Mouse (Mus musculus): ENCODE results near the gene Hes7. TPM values are rescaled to one million over a fixed set of nuclear protein-coding genes. Genes with fewer than 3 reads are reported as not detected.

Hes7 gene
- total RNA-seq, 2 experiments from 2014 or later, result 0.15 TPM; not detected in 1

DNA sequence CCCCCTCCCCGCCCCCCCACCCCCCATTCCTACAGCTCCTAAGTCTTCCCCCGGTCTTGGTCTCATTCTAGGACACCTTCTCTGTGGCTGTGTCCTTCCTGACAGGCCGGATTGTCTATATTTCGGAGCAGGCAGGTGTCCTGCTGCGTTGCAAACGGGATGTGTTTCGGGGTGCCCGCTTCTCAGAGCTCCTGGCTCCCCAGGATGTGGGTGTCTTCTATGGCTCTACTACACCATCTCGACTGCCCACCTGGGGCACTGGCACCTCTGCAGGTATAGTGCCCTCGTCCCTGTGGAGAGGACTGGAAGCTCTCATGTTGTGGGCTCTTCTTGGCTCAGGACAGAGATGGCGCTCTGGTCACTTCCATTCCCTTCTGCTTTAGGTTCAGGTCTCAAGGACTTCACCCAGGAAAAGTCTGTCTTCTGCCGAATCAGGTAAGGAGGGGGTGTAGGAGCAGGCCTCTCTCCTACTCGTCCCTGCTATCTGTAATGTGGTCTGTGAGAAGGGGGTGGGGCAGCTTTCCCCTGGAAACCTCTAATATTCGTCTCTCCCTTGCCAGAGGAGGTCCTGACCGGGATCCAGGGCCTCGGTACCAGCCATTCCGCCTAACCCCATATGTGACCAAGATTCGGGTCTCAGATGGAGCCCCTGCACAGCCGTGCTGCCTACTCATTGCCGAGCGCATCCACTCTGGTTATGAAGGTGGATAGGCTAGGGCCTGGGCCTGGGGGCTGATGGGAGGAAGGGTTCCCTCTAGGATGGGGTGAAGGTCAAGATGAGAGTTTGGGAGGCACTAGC lies 18.4 kb upstream of the Hes7 start:
- peak in 1 of 2 experiments; percentile 9 for DNase-seq

DNA sequence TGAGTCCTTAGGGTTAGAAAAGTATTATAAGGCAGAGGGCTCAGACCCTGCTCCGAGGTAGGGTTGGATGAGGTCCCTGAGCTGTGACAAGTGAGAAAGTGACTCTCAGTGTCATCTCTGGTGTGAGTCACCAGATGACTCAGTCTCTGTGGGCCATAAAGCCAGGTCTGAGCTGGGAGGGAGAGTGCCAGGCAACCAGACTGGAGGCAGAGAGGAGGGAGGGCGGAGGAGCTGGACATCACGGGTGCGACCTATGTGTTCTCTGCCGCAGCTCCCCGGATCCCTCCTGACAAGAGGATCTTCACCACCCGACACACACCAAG lies 17.8 kb upstream of the Hes7 start:
- peak in 1 of 2 experiments; percentile 15 for DNase-seq

DNA sequence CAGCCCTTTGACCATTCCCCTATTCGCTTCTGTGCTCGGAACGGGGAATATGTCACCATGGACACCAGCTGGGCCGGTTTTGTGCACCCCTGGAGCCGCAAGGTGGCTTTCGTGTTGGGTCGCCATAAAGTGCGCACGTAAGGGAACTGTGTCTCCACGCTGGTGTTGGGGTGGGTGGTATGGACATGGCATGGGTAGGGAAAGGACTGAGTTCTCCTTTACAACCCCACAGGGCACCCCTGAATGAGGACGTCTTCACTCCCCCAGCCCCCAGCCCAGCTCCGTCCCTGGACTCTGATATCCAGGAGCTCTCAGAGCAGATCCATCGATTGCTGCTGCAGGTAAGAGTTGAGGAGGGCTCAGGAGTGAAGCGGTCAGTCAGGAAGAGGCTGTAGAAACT lies 17.1 kb upstream of the Hes7 start:
- peak in 1 of 2 experiments; percentile 13 for DNase-seq

DNA sequence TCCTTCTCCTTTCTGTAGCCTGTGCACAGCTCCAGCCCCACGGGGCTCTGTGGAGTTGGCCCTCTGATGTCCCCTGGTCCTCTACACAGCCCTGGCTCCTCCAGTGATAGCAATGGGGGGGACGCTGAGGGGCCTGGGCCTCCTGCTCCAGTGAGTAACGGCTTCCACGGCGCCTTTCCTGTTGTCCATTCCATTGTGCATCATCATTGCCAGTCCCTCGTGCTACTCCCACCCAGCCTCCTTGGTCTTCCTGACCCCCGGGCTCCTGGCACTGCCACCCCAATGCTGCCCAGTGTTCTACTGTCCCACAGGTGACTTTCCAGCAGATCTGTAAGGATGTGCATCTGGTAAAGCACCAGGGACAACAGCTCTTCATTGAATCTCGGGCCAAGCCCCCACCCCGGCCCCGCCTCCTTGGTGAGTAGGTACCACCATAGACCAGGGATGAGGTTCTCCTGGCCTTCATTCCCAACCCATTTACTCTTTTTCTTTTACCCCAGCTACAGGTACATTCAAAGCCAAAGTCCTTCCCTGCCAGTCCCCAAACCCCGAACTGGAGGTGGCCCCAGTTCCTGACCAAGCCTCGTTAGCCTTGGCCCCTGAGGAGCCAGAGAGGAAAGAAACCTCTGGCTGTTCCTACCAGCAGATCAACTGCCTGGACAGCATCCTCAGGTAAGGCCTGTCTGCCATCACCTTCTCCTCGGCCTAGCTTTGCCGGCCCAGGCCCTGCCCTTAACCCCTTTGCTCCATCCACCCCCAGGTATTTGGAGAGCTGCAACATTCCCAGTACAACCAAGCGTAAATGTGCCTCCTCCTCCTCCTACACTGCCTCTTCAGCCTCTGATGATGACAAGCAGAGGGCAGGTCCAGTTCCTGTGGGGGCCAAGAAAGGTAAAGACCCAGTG lies 16.4 kb upstream of the Hes7 start:
- DNase-seq, result peak in 1 of 2 experiments; percentile 10

DNA sequence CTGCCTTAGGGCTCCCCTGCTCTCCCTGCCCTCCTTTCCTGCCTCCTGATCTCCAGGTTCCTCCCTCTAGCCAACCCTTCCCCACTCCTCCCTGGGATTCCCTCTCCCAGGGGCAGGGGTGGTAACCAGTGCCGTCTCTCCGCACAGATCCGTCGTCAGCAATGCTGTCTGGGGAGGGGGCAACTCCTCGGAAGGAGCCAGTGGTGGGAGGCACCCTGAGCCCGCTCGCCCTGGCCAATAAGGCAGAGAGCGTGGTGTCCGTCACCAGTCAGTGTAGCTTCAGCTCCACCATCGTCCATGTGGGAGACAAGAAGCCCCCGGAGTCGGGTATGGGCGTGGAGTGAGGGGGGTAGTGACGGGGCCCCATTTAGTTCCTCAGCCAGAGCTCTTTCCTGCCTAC lies 15.7 kb upstream of the Hes7 start:
- DNase-seq, result peak in 1 of 2 experiments; percentile 10

DNA sequence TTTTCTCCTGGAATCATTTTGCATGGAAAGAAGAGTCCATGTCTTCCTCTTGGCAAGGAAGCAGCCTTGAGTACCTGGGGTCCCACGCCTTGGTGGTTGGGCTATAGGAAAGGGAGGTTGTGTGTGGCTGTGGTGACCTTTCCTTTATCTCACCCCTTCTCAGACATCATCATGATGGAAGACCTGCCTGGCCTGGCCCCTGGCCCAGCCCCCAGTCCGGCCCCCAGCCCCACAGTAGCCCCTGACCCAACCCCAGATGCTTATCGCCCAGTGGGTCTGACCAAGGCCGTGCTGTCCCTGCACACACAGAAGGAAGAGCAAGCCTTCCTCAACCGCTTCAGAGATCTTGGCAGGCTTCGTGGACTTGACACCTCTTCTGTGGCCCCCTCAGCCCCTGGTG lies 15.0 kb upstream of the Hes7 start:
- DNase-seq, result peak in 1 of 2 experiments; percentile 7

DNA sequence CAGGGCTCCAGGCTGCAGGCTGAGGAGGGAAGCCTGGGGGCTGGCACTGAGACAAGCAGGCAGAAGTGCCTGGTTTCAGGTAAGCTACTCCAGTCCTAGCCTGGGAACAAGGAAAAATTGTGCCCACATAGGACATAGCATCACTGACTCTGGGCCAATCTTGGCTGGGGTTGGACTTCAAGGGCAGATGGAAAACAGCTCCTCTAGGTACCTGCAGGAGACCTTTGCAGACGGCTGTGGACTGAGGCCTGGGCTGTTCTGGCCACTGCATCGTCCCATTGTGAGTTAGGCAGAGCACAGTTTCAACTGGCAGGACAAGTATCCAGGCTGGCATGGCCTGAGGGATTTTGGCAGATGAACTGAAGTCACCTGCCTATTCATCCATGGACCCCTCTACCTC lies 14.4 kb upstream of the Hes7 start:
- peak in 1 of 2 experiments; percentile 18 for DNase-seq

DNA sequence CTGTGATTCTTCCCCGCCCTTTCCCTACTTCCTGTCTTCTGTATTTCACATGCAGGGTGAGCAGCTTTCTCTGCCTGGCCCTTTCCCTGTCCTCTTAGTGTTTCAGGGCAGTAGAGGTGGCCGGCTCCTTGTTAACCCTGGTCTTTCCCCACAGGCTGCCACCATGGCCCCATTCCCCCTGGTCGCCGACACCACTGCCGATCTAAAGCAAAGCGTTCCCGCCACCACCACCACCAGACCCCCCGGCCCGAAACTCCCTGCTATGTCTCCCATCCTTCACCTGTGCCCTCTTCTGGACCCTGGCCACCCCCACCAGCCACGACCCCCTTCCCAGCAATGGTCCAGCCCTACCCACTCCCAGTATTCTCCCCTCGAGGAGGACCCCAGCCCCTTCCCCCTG lies 13.9 kb upstream of the Hes7 start:
- DNase-seq, result peak in 1 of 2 experiments; percentile 17

DNA sequence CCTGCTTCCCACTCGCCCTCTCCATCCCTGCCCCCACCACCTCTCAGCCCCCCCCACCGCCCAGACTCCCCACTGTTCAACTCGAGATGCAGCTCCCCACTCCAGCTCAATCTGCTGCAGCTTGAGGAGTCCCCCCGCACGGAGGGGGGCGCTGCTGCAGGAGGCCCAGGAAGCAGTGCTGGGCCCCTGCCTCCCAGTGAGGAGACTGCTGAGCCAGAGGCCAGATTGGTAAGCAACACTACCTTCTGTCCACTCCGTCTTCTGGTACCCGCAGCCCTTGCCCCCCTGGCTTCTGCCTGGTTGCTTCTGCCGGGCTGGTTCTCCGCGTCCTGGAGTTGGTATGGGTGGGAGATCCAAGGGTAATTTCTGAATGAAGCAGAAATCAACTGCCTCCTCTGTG lies 13.4 kb upstream of the Hes7 start:
- DNase-seq, result peak in 1 of 2 experiments; percentile 9

DNA sequence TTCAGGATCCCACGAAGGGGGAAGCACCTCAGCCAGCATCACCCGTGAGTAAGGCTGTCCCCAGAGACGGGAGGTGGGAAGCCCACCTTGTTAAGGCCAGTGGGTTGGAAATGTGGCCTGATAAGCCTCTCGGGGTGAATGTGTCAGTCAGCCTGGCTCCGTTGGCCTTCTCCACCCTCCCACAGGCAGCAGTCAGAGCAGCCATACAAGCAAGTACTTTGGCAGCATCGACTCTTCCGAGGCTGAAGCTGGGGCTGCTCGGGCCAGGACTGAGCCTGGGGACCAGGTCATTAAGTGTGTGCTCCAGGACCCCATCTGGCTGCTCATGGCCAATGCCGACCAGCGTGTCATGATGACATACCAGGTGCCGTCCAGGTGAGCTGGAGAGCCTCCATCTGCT lies 12.5 kb upstream of the Hes7 start:
- DNase-seq, result peak in 1 of 2 experiments; percentile 22

DNA sequence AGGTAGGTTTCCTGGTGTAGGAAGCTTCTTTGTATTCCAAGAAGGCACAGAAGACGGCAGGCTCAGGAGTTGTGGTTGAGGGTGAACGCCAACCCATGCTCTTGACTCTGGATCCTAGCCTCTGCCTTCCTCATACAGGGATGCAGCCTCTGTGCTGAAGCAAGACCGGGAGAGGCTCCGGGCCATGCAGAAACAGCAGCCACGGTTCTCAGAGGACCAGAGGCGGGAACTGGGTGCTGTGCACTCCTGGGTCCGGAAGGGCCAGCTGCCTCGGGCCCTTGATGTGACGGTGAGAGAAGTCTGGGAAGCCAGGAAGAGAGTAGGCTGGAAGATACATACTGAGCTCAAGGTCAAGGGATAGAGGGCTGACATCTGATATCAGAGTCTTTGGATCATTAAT lies 12.0 kb upstream of the Hes7 start:
- DNase-seq, result no peak

DNA sequence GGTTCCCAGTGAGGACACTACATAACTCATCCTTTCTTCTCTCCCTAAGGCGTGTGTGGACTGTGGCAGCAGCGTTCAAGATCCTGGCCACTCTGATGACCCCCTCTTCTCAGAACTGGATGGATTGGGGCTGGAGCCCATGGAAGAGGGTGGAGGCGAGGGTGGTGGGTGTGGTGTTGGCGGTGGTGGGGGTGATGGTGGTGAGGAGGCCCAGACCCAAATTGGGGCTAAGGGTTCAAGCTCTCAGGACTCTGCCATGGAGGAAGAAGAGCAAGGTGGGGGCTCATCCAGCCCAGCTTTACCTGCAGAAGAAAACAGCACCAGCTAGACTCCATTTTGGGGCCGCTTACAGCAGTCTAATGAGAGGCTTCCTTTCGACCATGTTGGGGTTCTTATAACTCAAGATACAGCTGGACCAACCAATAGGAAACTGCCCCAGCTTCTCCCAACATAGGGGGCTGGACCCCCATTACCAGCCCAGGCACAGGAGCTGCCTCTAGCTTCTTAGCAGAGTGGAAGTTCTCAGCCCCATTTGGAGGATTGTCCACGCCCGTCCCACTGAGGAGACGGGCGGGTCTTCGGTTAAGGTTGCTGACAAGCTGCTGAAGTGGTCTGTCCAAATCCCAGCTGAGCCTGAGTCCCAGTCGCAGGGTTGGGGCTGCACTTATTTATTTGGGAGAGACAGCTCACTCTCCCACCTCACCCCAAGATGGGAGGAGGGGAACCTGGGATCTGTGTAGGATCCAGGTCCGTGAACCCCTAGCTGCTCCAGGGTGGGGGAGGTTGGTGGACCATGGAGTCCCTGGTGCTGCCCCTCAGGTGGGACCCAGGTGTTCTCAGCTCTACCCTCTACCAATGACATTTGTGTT lies 10.9 kb upstream of the Hes7 start:
- peak in 1 of 2 experiments; percentile 30 for DNase-seq

DNA sequence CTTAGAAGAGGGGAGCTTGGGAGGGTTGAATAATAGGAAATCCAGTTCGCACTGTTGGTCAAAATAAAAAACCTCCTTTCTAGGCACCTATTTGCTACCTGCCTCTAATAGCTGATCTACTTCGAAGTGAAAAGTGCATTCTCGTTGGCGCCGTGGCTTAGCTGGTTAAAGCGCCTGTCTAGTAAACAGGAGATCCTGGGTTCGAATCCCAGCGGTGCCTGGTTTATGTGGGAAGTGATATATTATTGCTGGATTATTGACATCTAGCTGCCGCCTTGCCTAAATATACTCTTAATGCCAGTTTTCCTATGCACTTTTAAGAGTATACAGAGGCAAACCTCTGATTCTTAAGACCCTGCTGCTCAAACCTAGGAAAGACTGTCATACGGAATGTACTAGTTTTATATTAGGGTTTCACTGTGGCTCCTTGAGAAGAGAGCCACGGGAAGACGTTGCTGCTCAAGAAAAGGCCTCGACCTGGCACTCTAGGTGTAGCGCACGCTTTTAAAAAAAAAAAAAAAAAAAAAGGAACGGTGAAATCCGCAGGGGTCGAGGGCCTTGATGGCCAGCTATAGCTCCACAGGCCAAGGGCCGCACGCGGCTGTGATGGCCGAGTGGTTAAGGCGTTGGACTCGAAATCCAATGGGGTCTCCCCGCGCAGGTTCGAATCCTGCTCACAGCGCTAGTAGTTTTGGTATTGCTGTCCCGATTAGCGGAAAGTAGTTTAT lies 9.7 kb upstream of the Hes7 start:
- DNase-seq, result peak; percentile 91 to 97

DNA sequence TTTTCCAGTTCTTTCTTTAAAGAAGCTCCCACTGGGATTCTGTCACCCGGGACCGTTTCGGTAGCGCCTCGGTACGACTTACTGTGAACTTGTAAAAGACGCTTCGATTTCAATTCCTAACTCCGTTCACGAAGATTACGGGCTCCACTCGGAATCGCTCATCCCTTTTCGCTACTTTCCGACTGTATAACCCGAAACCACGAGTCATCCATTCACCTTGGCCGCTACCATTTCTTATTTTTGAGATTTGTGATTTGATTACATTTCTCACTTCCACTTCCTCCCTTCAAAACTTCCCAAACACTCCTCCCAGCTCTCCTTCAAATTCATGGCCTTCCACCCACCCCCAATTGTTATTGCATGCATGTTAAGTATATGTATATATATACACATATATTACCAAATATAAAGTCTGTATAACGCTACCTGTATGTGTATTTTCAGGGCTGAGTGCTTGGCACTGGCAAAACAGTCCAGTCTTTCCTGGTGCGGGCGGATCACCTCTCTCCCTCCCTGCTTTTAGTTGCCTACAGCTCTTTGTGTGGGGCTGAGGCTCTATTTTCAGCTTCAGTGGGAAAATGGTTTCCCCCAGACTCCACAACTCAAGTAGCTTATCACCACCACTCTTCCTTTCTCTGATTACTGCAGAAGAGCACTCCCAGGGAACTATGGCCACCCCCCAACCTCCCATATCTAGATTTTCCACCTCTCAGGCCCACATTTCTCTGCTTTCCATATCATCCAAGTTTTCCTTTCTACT lies 9.0 kb upstream of the Hes7 start:
- DNase-seq, result peak; percentile 4 to 20

DNA sequence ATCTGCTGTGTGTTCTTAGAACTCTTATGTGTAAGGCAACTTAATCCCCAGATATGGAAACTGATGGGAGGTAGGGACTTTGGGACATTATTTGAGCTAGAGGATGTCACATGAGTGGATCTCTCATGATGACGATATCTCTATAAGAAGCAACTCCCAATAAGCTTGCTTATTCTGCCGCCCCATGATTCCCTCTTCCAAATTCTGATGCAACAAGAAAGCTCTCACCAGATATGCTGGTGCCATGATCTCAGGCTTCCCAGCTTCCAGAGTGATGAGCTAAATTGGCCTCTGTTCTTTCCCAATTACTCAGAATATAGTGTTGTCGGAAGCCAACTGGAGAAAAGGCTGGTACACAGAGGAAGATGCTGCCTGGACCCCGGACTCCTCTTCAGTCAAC lies 8.3 kb upstream of the Hes7 start:
- DNase-seq, result peak; percentile 12 to 17

DNA sequence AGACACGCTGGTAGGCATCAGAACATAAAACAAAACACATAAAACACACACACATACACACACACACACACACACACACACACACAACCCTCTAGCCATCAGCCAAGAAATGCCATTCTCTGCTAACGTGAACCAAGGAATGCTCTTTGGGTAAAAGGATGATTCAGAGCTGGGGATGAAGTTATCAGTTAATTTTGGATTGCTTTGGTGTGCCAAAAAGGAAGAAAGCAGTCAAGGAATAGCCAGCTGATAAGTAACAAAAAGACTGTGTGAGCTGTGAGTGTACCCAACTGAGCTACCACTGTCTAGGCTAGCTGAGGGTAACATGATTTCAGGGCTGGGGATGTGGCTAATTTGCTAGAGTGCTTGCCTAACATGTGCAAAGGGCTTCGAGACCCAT lies 6.2 kb upstream of the Hes7 start:
- DNase-seq, result no peak

DNA sequence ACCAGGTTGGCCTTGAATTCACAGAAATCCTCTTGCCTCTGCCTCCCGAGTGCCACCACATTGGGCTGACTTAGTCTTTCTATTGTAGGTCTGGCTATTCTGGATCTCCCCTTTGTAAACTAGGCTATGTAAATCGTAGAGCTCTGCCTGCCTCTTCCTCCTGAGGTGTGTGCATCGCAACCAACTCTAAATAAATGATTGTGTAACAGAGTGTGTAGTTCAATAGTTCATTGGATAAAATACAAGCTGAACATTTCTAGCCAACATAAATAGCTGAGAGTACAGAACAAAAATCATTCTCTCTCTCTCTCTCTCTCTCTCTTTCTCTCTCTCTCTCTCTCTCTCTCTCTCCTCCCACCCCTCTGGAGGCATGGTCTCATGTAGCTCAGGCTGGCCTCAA lies 5.6 kb upstream of the Hes7 start:
- no peak for DNase-seq

DNA sequence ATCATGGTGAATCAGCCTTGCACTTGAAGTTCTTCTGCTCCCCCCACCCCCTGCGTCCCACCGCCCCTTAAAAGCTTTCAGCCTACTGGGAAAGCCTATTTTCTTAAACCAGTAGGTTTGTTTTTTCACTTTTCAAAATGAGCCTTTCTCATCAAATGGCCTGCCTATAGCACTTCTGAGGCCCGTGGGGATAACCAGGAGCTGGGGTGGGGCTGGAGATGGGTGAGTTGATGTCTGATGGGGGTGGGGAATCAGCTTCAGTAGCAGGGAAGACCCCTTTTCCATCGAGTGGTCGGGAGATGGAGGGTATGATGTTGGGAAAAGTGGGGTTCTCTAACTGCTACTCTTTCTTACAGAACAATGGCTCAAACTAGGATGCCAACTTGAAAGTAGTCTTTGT lies 3.4 kb upstream of the Hes7 start:
- no peak for DNase-seq

DNA sequence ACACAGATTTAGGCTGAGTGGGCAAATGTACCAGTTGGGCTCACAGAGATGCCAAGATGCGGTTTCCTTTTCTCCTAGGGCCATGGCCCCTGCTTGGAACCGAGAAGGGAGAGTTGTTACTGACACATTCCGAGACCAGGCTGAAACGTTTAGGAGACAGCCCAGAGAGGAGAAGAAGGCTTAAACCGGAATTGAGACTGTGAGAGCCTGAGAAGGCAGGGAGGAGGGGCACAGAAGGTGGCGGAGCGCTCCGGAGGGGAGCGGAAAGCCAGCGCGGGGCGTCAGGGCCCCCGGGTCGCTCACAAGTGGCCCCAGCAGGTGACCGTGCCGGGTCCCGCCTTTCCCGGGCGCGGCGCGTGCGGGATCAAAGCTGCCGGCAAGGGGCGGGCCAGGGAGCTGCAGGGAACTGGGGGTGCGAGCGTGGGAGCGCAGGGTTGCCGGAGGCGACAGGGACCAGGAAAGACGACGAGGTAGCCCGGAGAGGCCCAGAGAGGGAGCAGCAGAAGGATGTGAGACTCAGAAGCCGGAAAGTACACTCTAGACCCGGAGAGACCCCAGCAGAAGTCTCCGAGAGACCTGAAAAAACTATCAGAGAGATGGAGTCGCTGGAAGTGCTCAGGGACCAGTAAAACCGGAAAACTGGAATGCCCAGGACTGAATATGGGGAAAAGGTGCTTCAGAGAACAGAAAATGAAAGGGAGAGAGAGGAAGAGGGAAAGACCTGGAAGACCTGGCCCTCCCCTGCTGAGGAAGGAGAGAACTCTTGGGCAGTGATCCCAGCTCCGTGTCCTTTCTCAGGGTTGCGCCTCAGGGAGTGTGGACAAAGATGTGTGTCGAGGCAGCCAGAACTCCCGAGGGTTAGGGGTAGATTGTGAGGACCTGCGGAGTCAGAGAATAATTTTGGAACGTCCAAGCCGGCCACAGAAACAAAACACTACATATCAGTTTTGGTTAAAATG lies 2.2 kb upstream of the Hes7 start:
- peak; percentile 76 to 80 for DNase-seq

DNA sequence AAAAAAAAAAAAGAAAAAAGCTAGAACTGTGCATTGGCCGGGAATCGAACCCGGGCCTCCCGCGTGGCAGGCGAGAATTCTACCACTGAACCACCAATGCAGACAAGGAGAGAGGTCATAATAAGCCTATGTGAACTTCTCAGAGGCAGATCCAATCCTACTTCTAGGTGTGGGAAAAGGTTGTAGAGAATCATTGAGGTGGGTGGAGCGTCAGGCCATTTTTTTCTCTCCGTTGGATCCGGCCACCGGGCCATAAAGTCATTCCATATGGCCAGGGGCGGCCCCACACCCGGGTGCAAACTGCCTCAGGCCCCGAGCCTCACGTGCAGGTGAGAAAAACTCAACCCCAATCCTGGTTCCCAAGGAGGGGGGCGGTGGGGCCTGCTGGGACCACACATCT lies 1.4 kb upstream of the Hes7 start:
- peak; percentile 91 to 99 for DNase-seq

Data from heart, adult 18-20 months (tissue).